Mouse (Mus musculus): ENCODE measurements around the gene Liph. TPM values are rescaled to one million over a fixed set of nuclear protein-coding genes. Genes with fewer than 3 reads are reported as not detected.
A peak's percentile ranks its signal among the peaks of the same experiment; 100 is the strongest.
"Not testable (repeated sequence)": the region's sequence is repeated elsewhere in the genome, so short reads cannot be mapped to it uniquely, and the experiment has no call there.

Gene Liph
- under 1 TPM; 0.48 to 0.88 TPM for polyA plus RNA-seq (2017; shearing (Covaris generic))

GRCm38 (mm10) chr16:21995304-21995703 is at the start of gene Liph:
Gene Liph (minus strand): TSS chr16:21995663.
- peak; percentile 19 for ATAC-seq

GRCm38 (mm10) chr16:22043830-22044229 is 48.4 kb upstream of the Liph start:
- no peak for ATAC-seq

- no peak for ATAC-seq
Observed at GRCm38 (mm10) chr16:22039978-22040377, 44.5 kb upstream of the Liph start.

- no peak for ATAC-seq
Observed at GRCm38 (mm10) chr16:22038554-22038953, 43.1 kb upstream of the Liph start.

- ATAC-seq: no peak
Observed at GRCm38 (mm10) chr16:22027474-22027873, 32.0 kb upstream of the Liph start.

GRCm38 (mm10) chr16:22022122-22022521 is 26.7 kb upstream of the Liph start:
- ATAC-seq: no peak

- ATAC-seq: no peak
Observed at GRCm38 (mm10) chr16:22015569-22015968, 20.1 kb upstream of the Liph start.

- peak; percentile 41 for ATAC-seq
Observed at GRCm38 (mm10) chr16:22009596-22009995, 14.1 kb upstream of the Liph start.

GRCm38 (mm10) chr16:22009099-22009584 is 13.7 kb upstream of the Liph start, which contains the start of gene Senp2:
Gene Senp2 (plus strand): TSS chr16:22009484.
- ATAC-seq: peak; percentile 95

- no peak for ATAC-seq
Observed at GRCm38 (mm10) chr16:22001606-22002005, 6.1 kb upstream of the Liph start.

GRCm38 (mm10) chr16:22001172-22001571 is 5.7 kb upstream of the Liph start:
- ATAC-seq: no peak

- no peak for ATAC-seq
Observed at GRCm38 (mm10) chr16:21999941-22000690, 4.7 kb upstream of the Liph start.

- ATAC-seq: no peak
Observed at GRCm38 (mm10) chr16:21998061-21998460, 2.6 kb upstream of the Liph start.

GRCm38 (mm10) chr16:21996881-21997641 is 1.6 kb upstream of the Liph start:
- ATAC-seq: no peak

- ATAC-seq: no peak
Observed at GRCm38 (mm10) chr16:21996402-21996801, 939 bp upstream of the Liph start.

GRCm38 (mm10) chr16:21991774-21992173 is 3.7 kb downstream of the Liph start:
- ATAC-seq: no peak

- not testable (repeated sequence) for ATAC-seq
Observed at GRCm38 (mm10) chr16:21990893-21991292, 4.6 kb downstream of the Liph start.

GRCm38 (mm10) chr16:21987956-21988355 is 7.5 kb downstream of the Liph start:
- no peak for ATAC-seq

GRCm38 (mm10) chr16:21986191-21986590 is 9.3 kb downstream of the Liph start:
- ATAC-seq: no peak

- ATAC-seq: no peak
Observed at GRCm38 (mm10) chr16:21984091-21984490, 11.4 kb downstream of the Liph start.

- no peak for ATAC-seq
Observed at GRCm38 (mm10) chr16:21983581-21983980, 11.9 kb downstream of the Liph start.

- no peak for ATAC-seq
Observed at GRCm38 (mm10) chr16:21983146-21983545, 12.3 kb downstream of the Liph start.

GRCm38 (mm10) chr16:21977347-21977746 is 18.1 kb downstream of the Liph start:
- ATAC-seq: no peak

GRCm38 (mm10) chr16:21976203-21976602 is 19.3 kb downstream of the Liph start:
- no peak for ATAC-seq
